Mouse (Mus musculus): ENCODE measurements at regions not wholly inside any gene's neighbourhood (a gene's known extent, or its start where the extent isn't known, plus 50 kb on each side); places are given as distances from the start of the nearest gene placed in this dataset.
"Not testable (repeated sequence)": the region's sequence is repeated elsewhere in the genome, so short reads cannot be mapped to it uniquely, and the experiment has no call there.

DNA sequence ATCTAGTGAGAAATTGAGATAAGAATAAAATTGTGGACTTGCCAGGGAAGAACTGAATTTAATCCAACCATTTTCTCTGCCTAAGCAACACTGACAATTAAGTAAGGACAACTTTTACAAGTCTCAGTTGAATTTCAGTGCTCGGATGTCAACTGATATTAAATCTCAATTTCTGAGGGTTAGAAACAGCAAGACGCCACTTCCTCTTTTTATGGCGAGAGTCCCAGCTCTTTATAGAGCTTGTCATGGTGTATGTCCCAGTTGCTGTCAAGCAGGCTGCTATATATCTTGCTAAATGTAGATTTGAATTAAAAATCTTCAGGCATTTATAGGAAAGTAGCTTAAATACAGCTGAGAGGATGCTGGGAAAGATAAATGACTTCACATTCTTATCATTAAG lies 697.8 kb upstream of the Got2 start:
- no peak for DNase-seq (ENCODE audit: low spot score in 2 of 2)

GRCm38 (mm10) chr8:96552512-96552911 lies 664.2 kb upstream of the Got2 start:
- peak in 1 of 2 experiments; percentile 5 for DNase-seq (ENCODE audit: low spot score in 2 of 2)

DNA sequence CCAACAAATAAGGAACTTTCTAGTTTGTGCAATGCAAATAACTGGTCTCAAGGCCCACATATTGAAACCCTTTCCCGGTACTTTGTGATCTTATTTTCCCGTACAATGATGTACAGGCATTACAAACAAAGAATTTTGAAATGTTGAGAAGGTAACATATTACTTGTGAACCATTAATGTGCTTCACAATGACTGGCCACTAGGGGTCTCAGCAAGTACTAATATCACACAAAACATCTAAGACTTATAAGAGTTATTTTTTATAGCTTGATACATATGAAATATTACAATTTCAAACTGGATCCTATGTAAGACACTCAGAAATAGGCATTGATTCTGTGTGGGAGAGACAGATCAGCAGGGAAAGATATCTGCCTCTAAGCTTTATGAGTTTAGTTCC lies 662.1 kb upstream of the Got2 start:
- no peak for DNase-seq (ENCODE audit: low spot score in 2 of 2)

DNA sequence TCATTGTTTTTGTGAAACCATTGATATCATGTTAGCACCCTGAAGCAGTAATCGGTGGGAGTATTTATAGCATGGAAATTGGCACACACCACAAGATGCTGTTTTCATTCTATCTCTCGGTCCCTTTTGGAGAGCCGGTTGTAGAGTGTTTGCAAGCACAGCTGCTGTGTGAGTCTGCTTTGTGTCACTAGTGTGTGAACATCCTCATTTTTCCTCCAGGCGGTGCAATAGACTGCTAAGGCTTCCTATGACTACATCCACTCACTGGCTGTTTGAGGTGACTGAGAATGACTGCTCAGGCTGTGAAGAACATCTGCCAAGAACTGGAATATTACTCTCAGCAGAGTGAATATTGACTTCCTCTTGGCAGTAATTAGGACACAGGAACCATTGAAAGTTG lies 660.3 kb upstream of the Got2 start:
- DNase-seq (ENCODE audit: low spot score in 2 of 2) = no peak

DNA sequence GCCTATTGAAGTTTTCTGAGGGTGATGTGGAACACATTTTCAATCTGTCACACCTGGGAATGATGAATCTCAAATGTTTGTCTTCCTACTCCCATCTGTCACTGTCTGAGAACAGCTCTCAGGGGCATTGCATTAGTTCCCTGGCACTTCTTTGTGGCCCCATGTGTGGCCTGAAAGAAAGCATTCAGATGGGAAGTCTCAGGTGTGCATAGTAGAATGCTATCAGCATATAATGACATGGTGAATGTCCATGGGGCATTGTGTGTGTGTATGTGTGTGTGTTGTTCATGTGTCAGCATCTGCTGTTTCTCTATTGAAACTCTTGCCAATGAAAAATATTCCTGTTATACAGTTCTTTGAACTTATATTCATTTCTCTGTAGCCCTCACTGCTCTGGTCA lies 659.8 kb upstream of the Got2 start:
- no peak for DNase-seq (ENCODE audit: low spot score in 2 of 2)

DNA sequence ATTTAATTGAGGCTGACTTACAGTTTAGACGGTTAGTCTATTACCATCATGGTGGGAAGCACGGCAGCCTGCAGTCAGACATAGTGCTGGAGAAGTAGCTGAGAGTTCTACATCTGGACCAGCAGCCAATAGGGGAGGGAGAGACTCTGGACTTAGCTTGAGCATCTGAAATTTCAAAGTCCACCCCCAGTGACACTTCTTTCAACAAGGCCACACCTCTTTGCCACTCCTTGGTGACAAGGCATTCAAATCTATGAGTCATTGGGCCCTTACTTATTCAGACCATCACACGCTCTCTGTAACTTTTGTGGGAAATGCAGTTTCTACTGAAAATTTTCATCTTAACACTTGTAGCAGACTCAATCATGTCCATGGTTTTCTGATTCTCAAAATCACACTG lies 653.9 kb upstream of the Got2 start:
- DNase-seq (ENCODE audit: low spot score in 2 of 2) = no peak

GRCm38 (mm10) chr8:96498854-96499253 lies 610.5 kb upstream of the Got2 start:
- DNase-seq (ENCODE audit: low spot score in 2 of 2) = no peak

GRCm38 (mm10) chr8:96495406-96495805 lies 607.1 kb upstream of the Got2 start:
- DNase-seq (ENCODE audit: low spot score in 2 of 2) = no peak

DNA sequence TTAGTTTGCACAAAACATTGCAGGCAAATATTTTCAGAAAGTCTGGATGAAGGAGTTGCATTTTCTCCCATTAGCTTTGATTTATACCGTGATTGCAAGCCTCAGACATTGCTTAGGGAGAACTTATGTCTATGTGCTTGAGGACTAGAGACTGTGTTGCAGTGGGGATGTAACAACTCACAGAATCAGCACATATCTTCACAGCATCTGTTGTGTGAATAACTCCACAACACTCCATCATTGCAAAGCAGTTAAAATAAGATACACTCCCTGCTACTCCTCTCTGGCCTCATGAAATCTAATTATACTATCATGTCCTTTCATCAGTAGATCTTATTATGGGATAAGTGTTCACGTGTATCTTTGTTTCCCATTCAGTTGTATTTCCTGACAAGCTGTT lies 601.5 kb upstream of the Got2 start:
- no peak for DNase-seq (ENCODE audit: low spot score in 2 of 2)

- no peak for DNase-seq (ENCODE audit: low spot score in 2 of 2)
These were observed 600.5 kb upstream of the Got2 start for GRCm38 (mm10) chr8:96488741-96489453.

DNA sequence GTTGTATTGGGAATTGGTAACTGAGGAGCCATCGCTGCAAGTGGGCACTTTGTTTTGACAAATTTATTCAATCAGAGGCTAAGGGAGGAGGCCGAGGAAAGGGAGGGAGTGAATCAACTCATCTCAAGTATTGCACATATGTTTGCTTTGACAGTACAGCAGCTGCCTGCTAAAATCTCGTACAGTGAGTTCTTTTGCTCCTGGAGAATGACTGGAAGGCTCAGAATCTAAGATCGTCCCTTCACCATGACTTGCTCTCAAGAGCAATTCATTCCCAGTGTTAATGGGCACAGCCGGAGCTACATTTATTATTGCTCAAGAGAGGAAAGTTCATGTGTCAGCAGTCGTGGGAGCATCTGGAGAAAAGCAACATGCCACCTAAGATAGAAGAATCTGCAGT lies 567.6 kb upstream of the Got2 start:
- DNase-seq (ENCODE audit: low spot score in 2 of 2) = no peak

GRCm38 (mm10) chr8:96455336-96455735 lies 567.0 kb upstream of the Got2 start:
- DNase-seq (ENCODE audit: low spot score in 2 of 2) = no peak

DNA sequence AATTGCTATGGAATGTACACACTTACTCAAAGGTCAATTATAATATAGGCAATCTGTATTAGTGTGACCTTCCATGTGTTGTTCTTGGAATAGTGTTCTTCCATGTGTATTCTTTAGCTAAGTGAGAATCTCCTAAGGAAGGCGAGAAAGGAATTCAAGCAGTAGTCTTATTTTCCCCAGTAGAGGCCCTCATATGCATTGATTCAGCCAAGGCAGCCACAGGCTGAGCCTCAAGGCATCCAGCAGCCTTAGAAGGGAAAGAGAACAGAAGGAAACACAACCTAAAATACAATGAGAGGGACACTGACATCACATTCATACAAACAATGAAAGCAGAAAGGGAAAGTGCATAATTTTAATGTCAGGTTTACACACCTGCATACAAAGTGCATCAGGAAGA lies 541.4 kb upstream of the Got2 start:
- no peak for DNase-seq (ENCODE audit: low spot score in 2 of 2)

GRCm38 (mm10) chr8:96426900-96427299 lies 538.6 kb upstream of the Got2 start:
- DNase-seq (ENCODE audit: low spot score in 2 of 2) = no peak

- no peak for DNase-seq (ENCODE audit: low spot score in 2 of 2)
These were observed 521.3 kb upstream of the Got2 start for GRCm38 (mm10) chr8:96409601-96410000.

GRCm38 (mm10) chr8:96404549-96405145 lies 516.3 kb upstream of the Got2 start:
- no peak for DNase-seq (ENCODE audit: low spot score in 2 of 2)

DNA sequence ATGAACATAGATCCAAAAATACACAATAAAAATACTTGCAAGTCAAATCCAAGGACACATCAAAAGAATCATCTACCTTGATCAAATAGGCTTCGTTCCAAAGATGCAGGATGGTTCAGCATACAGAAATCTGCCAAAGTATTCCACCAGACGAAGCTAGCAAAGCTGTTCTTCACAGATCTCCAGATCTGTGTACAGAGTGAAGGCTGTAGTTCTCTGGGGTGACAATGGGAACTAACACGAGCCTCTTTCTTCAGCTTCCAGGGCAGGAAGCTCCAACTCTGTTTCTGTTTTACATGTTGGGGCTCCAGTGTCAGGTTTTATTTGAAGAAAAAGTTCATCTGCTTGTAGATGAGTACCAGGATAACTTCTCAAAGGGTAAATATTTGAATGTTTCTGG lies 515.3 kb upstream of the Got2 start:
- DNase-seq (ENCODE audit: low spot score in 2 of 2) = no peak

DNA sequence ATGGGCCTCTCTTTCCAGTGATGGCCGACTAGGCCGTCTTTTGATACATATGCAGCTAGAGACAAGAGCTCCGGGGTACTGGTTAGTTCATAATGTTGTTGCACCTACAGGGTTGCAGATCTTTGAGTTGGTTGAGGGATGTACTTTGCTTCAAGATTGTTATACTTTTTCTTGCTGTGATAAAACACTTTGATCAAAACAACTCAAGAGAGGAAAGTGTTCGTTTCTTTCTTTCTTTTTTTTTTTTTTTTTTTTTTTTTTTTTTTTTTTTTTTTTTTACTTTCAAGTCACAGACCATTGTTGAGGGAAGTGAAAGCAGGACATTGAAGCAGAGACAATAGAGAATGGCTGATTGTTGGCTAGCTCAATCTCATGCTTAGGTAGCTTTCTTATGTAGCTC lies 511.0 kb upstream of the Got2 start:
- DNase-seq (ENCODE audit: low spot score in 2 of 2) = not testable (repeated sequence)

- no peak for DNase-seq (ENCODE audit: low spot score in 2 of 2)
These were observed 504.7 kb upstream of the Got2 start for GRCm38 (mm10) chr8:96393024-96393423.

GRCm38 (mm10) chr8:96389251-96389650 lies 500.9 kb upstream of the Got2 start:
- DNase-seq (ENCODE audit: low spot score in 2 of 2) = no peak

DNA sequence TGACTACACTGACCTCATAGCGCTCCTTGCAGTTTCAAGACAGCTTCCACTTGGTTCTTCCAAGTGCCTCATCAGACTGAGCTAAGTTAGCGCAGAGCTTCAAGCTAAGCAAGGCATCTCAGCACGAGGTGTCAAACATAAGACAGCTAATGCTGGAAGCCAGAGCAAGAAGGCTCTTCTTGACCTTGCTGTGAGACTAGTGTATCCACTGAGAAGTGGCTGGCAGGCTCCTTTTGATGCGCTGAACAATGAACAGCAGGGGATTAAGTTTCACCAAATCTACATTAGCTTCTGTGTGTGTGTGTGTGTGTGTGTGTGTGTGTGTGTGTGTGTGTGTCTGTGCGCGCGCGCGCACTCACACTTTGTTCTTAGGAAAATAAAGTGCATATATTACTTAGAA lies 482.2 kb upstream of the Got2 start:
- no peak for DNase-seq (ENCODE audit: low spot score in 2 of 2)

GRCm38 (mm10) chr8:96362853-96363445 lies 474.6 kb upstream of the Got2 start:
- no peak for DNase-seq (ENCODE audit: low spot score in 2 of 2)

GRCm38 (mm10) chr8:96350531-96351069 lies 462.3 kb upstream of the Got2 start:
- DNase-seq (ENCODE audit: low spot score in 2 of 2) = no peak

Data from natural killer cell, adult 2 months (primary cell).